Mouse (Mus musculus): ENCODE measurements around the gene Slc5a8. TPM values are rescaled to one million over a fixed set of nuclear protein-coding genes. Genes with fewer than 3 reads are reported as not detected.

The Slc5a8 gene
- polyA plus RNA-seq (2014; fragmentation: Illumina TruSeq; extraction: RNeasy Lipid Tissue Mini Kit (QIAGEN cat#74804); ENCODE audit: low read depth, low replicate concordance) = 171 TPM

DNA sequence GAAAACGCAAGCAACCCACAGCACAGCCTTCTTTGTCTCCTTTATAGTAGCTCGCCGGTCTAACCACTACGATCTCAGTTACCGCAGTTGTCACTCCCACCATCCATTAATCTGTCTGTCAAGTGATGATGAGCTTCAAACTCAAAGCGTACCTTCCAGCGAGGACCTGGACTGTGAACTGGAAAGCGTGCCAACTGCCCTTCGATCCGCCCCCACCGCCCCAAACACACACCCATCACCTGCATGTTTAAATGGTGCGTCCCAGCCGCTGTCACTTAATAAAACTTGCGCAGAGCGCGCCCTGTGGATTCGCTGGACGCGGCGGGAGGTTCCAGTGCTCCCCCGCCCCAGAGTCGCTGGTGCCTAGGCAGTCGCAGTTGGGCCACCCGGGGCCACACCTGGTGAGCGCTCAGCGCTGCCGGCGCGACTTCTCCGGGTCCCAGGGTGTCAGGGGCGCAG, at the start of gene Slc5a8:
Gene Slc5a8, plus strand, starts transcription at position 361 of the 459 bp plus-strand sequence.

Other genes with a start within 250 kb of the Slc5a8 start
- gene Spic, start 201.0 kb upstream of the Slc5a8 start, polyA plus RNA-seq (2014; fragmentation: Illumina TruSeq; extraction: RNeasy Lipid Tissue Mini Kit (QIAGEN cat#74804); ENCODE audit: low read depth, low replicate concordance) = not detected
- 427 TPM for gene Arl1, start 155.1 kb upstream of the Slc5a8 start, polyA plus RNA-seq (2014; fragmentation: Illumina TruSeq; extraction: RNeasy Lipid Tissue Mini Kit (QIAGEN cat#74804); ENCODE audit: low read depth, low replicate concordance)
- gene Utp20, start 59.2 kb upstream of the Slc5a8 start, polyA plus RNA-seq (2014; fragmentation: Illumina TruSeq; extraction: RNeasy Lipid Tissue Mini Kit (QIAGEN cat#74804); ENCODE audit: low read depth, low replicate concordance) = 38.1 TPM

Data from kidney, adult 10 weeks (tissue).